Mouse (Mus musculus): ENCODE measurements around the gene Ntn4. TPM values are rescaled to one million over a fixed set of nuclear protein-coding genes. Genes with fewer than 3 reads are reported as not detected.
A peak's percentile ranks its signal among the peaks of the same experiment; 100 is the strongest.

Gene Ntn4
- polyA plus RNA-seq, 1 experiment from 2014 or later, result 0.50 TPM

DNA sequence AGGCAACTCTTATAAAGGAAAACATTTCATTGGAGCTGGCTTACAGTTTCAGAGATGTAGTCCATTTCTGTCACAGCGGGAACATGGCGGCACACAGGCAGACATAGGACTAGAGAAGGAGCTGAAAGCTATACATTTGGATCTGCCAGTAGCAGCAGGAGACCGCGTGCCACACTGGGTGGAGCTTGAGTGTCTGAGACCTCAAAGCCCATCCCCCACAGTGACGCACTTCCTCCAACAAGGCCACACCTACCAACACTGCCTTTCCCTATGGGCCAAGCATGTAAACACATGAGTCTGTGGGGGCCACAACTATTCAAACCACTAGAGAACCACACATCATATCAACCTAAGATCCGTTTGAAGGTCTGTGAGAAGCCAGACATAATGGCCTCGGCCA is 31.2 kb upstream of the Ntn4 start:
- Histone ChIP-seq H3K4me2 (ENCODE audit: low read length) (no peak overlapping the region), H3K27me3 (ENCODE audit: control insufficient read depth, insufficient read depth, low read depth, low read length) (no peaks in the 10 kb centered on the region), H3K27ac (ENCODE audit: low read length) (no peak overlapping the region), H3K9me3 (replicated peaks; ENCODE audit: control insufficient read depth, low read length, poor library complexity, severe bottlenecking) (no peaks in the 10 kb centered on the region; the same call in 1 of the 2 replicates), H3K9ac (ENCODE audit: low read depth, low read length) (no peak overlapping the region), H3K4me3 (ENCODE audit: low read depth, low read length) (no peak overlapping the region), H3K4me1 (ENCODE audit: control insufficient read depth, insufficient read depth, low read length) (no peaks in the 10 kb centered on the region), H3K36me3 (ENCODE audit: control insufficient read depth, insufficient read depth, low read length) (no peaks in the 10 kb centered on the region)
- no peak for ATAC-seq
- WGBS, result 94% methylated on average over 7 of the region's 7 CpGs

GRCm38 (mm10) chr10:93610896-93611295 is 29.6 kb upstream of the Ntn4 start:
- H3K9me3 ChIP-seq (replicated peaks; ENCODE audit: control insufficient read depth, low read length, poor library complexity, severe bottlenecking), result no peaks in the 10 kb centered on the region; the same call in 1 of the 2 replicates
- no peak overlapping the region for H3K4me2 ChIP-seq (ENCODE audit: low read length)
- H3K9ac ChIP-seq (ENCODE audit: low read depth, low read length), result no peak overlapping the region
- no peaks in the 10 kb centered on the region for H3K27me3 ChIP-seq (ENCODE audit: control insufficient read depth, insufficient read depth, low read depth, low read length)
- ATAC-seq, result no peak; the same call in 1 of the 2 replicates
- H3K36me3 ChIP-seq (ENCODE audit: control insufficient read depth, insufficient read depth, low read length), result no peaks in the 10 kb centered on the region
- no peak overlapping the region for H3K4me3 ChIP-seq (ENCODE audit: low read depth, low read length)
- WGBS, result 92% methylated on average over 1 of the region's 1 CpGs
- no peak overlapping the region for H3K27ac ChIP-seq (ENCODE audit: low read length)
- no peaks in the 10 kb centered on the region for H3K4me1 ChIP-seq (ENCODE audit: control insufficient read depth, insufficient read depth, low read length)

- 42% methylated on average over 18 of the region's 18 CpGs for WGBS
- Histone ChIP-seq H3K4me2 (ENCODE audit: low read length) (peak overlapping the region; percentile 34), H3K27me3 (ENCODE audit: control insufficient read depth, insufficient read depth, low read depth, low read length) (no peaks in the 10 kb centered on the region), H3K9me3 (replicated peaks; ENCODE audit: control insufficient read depth, low read length, poor library complexity, severe bottlenecking) (no peaks in the 10 kb centered on the region; the same call in 1 of the 2 replicates), H3K4me1 (ENCODE audit: control insufficient read depth, insufficient read depth, low read length) (no peaks in the 10 kb centered on the region), H3K36me3 (ENCODE audit: control insufficient read depth, insufficient read depth, low read length) (no peaks in the 10 kb centered on the region), H3K4me3 (ENCODE audit: low read depth, low read length) (peak overlapping the region; percentile 16; the same call in 1 of the 2 replicates), H3K27ac (ENCODE audit: low read length) (0 out of 2 replicates have a peak overlapping the region, but pooled peaks have one; percentile 51), H3K9ac (ENCODE audit: low read depth, low read length) (peak overlapping the region; percentile 17; the same call in 1 of the 2 replicates)
- ATAC-seq, result peak; percentile 58; the same call in 1 of the 2 replicates
These were observed 29.0 kb upstream of the Ntn4 start for GRCm38 (mm10) chr10:93611419-93612007.

DNA sequence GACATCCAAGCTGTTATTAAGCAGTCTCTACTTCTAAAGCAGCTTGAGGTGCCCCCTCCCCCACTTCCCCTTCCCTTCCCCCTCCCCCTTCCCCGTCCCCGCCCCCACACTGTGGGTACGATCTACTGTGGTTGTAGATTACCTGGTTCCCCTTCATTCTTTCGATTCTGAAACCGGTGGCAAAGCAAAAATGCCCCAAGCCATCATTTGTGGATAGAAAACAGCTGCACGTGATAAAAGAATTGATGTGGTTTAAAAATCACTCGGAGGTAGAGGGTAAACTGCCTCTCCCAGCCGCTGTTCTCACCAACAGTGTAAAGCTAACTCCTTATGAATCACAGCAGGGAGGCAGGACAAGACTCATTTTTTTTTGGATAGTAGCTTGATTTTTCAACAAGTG is 25.6 kb upstream of the Ntn4 start:
- Histone ChIP-seq H3K4me1 (ENCODE audit: control insufficient read depth, insufficient read depth, low read length) (no peaks in the 10 kb centered on the region), H3K4me2 (ENCODE audit: low read length) (no peak overlapping the region), H3K27ac (ENCODE audit: low read length) (no peak overlapping the region), H3K27me3 (ENCODE audit: control insufficient read depth, insufficient read depth, low read depth, low read length) (no peaks in the 10 kb centered on the region), H3K9me3 (replicated peaks; ENCODE audit: control insufficient read depth, low read length, poor library complexity, severe bottlenecking) (no peaks in the 10 kb centered on the region), H3K36me3 (ENCODE audit: control insufficient read depth, insufficient read depth, low read length) (no peaks in the 10 kb centered on the region), H3K9ac (ENCODE audit: low read depth, low read length) (no peak overlapping the region), H3K4me3 (ENCODE audit: low read depth, low read length) (no peak overlapping the region)
- ATAC-seq, result no peak
- WGBS, result 76% methylated on average over 8 of the region's 8 CpGs

DNA sequence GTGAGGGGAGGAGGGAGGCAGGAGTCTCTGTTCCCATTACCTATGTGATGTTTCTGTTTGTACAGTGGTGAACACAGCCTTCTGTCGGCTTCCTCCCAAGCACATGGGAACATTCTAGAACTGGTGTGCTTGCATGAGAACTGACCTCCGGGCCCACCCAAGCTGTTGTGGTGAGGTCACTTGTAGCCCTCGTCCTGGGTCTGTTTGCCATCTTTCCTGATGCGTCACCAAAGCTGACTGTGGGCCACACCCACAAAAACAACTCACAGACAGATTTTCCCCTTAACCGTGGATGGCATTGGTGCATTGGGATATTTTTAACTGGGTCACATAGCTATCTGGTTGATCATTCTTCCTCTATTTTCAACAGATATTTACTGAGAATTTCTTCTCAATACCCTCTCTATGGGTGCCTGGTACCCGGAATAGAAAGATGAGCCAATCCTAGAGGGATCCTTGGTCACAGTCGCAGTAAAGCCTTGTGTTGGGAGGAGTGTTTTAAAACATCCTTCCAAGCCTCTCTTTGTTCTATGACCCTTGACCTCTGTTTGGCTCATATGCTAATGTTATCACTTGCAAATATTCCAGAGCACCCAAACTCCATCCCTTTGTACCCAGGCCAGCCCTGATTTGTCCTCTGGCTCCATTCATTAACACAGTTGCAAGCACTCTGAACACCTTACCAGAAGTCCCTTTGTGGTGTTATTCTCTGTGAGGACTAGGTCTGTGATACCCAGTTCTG is 19.9 kb upstream of the Ntn4 start:
- no peaks in the 10 kb centered on the region for H3K4me1 ChIP-seq (ENCODE audit: control insufficient read depth, insufficient read depth, low read length)
- no peak overlapping the region for H3K27ac ChIP-seq (ENCODE audit: low read length)
- H3K36me3 ChIP-seq (ENCODE audit: control insufficient read depth, insufficient read depth, low read length), result no peaks in the 10 kb centered on the region
- H3K9me3 ChIP-seq (replicated peaks; ENCODE audit: control insufficient read depth, low read length, poor library complexity, severe bottlenecking), result no peaks in the 10 kb centered on the region
- no peak overlapping the region for H3K4me3 ChIP-seq (ENCODE audit: low read depth, low read length)
- WGBS, result 74% methylated on average over 7 of the region's 7 CpGs
- no peak for ATAC-seq
- no peak overlapping the region for H3K9ac ChIP-seq (ENCODE audit: low read depth, low read length)
- H3K4me2 ChIP-seq (ENCODE audit: low read length), result no peak overlapping the region
- H3K27me3 ChIP-seq (ENCODE audit: control insufficient read depth, insufficient read depth, low read depth, low read length), result no peaks in the 10 kb centered on the region

DNA sequence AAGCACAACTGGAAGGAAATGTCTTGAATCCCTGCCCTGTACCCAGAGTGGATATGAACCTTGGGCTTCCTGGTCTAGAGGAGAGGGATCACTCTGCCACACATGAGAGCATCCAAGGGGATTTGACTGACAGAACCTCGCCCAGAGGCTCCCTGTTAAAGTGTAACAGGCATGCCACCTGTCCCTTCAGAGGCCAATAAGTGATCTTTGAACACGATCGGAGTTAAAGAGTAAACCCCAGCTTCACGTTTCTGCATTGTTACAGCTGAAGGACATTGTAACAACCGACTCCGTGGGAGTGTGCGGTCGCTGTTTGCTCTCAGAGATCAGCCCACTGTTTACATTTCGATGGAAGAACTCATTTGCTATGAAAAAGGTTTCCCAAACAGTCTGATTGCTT is 16.8 kb upstream of the Ntn4 start:
- Histone ChIP-seq H3K4me3 (ENCODE audit: low read depth, low read length) (no peak overlapping the region), H3K27ac (ENCODE audit: low read length) (no peak overlapping the region), H3K27me3 (ENCODE audit: control insufficient read depth, insufficient read depth, low read depth, low read length) (no peaks in the 10 kb centered on the region), H3K36me3 (ENCODE audit: control insufficient read depth, insufficient read depth, low read length) (no peaks in the 10 kb centered on the region), H3K4me1 (ENCODE audit: control insufficient read depth, insufficient read depth, low read length) (no peaks in the 10 kb centered on the region), H3K9ac (ENCODE audit: low read depth, low read length) (no peak overlapping the region), H3K4me2 (ENCODE audit: low read length) (no peak overlapping the region), H3K9me3 (replicated peaks; ENCODE audit: control insufficient read depth, low read length, poor library complexity, severe bottlenecking) (no peaks in the 10 kb centered on the region)
- WGBS, result 60% methylated on average over 9 of the region's 9 CpGs
- no peak for ATAC-seq

DNA sequence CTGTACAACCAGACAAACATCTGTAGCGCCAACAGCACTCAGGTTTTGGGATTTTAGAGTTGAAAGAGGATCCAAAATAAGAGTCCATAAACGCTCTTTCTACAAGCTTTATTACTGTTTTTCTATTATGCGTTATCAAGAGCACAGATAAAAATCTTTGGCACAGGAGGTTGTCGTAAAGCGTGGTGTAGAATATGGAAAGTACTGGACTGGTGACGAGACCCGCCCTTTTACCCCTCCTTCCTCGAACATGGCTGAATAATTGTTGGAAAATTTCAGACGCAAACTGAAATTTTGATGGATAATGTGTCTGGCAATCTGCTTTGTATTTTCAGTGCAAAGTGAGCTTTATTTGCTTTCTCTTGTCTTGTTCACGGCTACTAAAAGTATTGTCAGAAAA is 16.3 kb upstream of the Ntn4 start:
- ATAC-seq, result no peak
- Histone ChIP-seq H3K9ac (ENCODE audit: low read depth, low read length) (no peak overlapping the region), H3K4me2 (ENCODE audit: low read length) (no peak overlapping the region), H3K9me3 (replicated peaks; ENCODE audit: control insufficient read depth, low read length, poor library complexity, severe bottlenecking) (no peaks in the 10 kb centered on the region), H3K27me3 (ENCODE audit: control insufficient read depth, insufficient read depth, low read depth, low read length) (no peaks in the 10 kb centered on the region), H3K36me3 (ENCODE audit: control insufficient read depth, insufficient read depth, low read length) (no peaks in the 10 kb centered on the region), H3K4me1 (ENCODE audit: control insufficient read depth, insufficient read depth, low read length) (no peaks in the 10 kb centered on the region), H3K27ac (ENCODE audit: low read length) (no peak overlapping the region), H3K4me3 (ENCODE audit: low read depth, low read length) (no peak overlapping the region)
- WGBS, result 89% methylated on average over 10 of the region's 10 CpGs

- Histone ChIP-seq H3K9ac (ENCODE audit: low read depth, low read length) (no peak overlapping the region), H3K27ac (ENCODE audit: low read length) (no peak overlapping the region), H3K9me3 (replicated peaks; ENCODE audit: control insufficient read depth, low read length, poor library complexity, severe bottlenecking) (no peaks in the 10 kb centered on the region), H3K4me3 (ENCODE audit: low read depth, low read length) (no peak overlapping the region), H3K36me3 (ENCODE audit: control insufficient read depth, insufficient read depth, low read length) (no peaks in the 10 kb centered on the region), H3K4me1 (ENCODE audit: control insufficient read depth, insufficient read depth, low read length) (no peaks in the 10 kb centered on the region), H3K27me3 (ENCODE audit: control insufficient read depth, insufficient read depth, low read depth, low read length) (no peaks in the 10 kb centered on the region), H3K4me2 (ENCODE audit: low read length) (no peak overlapping the region)
- 95% methylated on average over 5 of the region's 5 CpGs for WGBS
- ATAC-seq, result no peak
These were observed 10.2 kb upstream of the Ntn4 start for GRCm38 (mm10) chr10:93630310-93630709.

GRCm38 (mm10) chr10:93632086-93632485 is 8.4 kb upstream of the Ntn4 start:
- 82% methylated on average over 4 of the region's 4 CpGs for WGBS
- H3K9me3 ChIP-seq (replicated peaks; ENCODE audit: control insufficient read depth, low read length, poor library complexity, severe bottlenecking), result no peaks in the 10 kb centered on the region
- no peak for ATAC-seq
- no peak overlapping the region for H3K27ac ChIP-seq (ENCODE audit: low read length)
- H3K36me3 ChIP-seq (ENCODE audit: control insufficient read depth, insufficient read depth, low read length), result no peaks in the 10 kb centered on the region
- no peak overlapping the region for H3K4me3 ChIP-seq (ENCODE audit: low read depth, low read length)
- no peaks in the 10 kb centered on the region for H3K27me3 ChIP-seq (ENCODE audit: control insufficient read depth, insufficient read depth, low read depth, low read length)
- no peak overlapping the region for H3K4me2 ChIP-seq (ENCODE audit: low read length)
- no peaks in the 10 kb centered on the region for H3K4me1 ChIP-seq (ENCODE audit: control insufficient read depth, insufficient read depth, low read length)
- no peak overlapping the region for H3K9ac ChIP-seq (ENCODE audit: low read depth, low read length)

Measured in midbrain, embryonic 16.5 days (tissue).